Mouse (Mus musculus): Measurements from ENCODE around the gene Cnn3.
A peak's percentile ranks its signal among the peaks of the same experiment; 100 is the strongest.

Gene Cnn3

DNA sequence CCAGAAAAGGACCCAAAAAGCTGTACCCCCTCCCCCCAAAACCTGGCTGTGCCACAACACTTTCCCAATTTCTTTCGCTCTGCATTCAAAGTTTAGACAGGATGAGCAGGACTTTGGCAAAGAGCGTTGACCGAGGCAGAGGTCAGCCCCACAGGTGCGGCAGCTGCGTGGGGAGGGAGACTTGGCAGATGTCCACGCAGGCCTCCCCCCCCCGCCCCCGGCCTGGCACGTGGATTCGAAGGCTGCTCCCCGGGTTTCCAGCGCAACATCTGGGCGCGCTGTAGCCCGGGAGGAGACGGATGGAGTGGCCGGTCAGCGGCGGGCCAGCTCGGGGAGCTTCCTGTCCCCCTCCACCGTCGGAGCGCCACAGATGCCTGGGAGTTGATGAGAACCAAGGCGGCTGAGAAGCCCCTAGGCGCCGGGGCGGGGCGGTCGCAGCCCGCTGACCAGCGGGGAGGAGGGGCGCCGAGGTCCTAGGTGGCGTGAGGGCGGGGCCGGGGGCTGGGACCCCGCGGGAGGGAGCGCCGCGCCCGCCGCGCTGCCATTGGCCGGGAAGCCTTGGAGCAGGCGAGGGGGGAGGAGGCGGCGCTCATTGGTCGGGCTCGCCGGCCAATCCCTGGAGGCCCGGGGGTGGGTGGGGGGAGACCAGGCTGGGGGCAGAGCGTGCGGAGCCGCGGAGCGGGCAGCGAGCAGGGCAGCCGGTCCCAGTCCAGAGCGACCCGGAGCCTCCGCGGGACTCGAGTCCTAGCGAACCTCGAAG is at the start of gene Cnn3:
Cnn3 (plus strand) TSS at position 637 of the 760 bp plus-strand sequence.
- DNase-seq = peak; percentile 85 to 89

DNA sequence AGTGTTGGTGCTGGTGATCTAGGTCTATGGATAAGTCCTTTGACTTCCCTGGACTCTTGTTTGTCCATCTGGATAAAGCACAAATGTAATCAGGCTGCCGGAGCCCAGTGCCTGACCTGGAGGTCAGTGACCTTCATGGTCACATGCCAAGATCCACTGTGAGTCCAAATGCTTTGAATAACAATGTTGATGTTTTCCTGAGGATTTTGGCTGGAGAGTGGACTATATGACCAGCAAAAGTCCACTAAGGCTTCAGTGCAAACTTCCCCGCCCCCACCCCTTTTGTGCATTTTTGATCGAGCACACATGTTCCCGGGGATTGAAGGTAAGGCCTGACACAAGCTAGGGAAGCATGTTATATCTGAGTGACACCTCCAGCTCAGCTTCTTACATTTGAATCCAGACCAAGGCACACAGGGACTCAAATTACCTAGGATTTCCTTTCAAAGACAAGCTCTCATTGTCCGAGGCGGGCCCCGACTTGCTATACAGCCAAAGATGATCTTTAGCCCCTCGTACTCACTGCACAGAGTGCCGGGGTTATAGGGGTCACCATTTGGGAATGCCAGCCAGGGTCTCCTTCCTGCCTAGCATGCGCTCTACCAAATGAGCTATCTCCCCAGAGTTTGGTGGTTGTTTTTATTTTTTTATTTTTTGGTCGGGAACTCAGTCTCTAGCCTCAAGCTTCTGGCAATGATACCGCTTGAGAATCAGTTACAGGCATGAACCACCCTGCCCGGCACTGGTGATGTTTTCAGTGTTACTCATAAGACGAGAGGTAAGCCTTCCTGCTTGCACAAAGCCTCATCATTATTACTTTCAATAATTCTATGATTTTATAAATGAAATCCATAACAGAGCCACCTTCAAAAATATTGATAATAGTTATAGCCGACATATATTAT is 47.3 kb upstream of the Cnn3 start:
- no peak for DNase-seq

DNA sequence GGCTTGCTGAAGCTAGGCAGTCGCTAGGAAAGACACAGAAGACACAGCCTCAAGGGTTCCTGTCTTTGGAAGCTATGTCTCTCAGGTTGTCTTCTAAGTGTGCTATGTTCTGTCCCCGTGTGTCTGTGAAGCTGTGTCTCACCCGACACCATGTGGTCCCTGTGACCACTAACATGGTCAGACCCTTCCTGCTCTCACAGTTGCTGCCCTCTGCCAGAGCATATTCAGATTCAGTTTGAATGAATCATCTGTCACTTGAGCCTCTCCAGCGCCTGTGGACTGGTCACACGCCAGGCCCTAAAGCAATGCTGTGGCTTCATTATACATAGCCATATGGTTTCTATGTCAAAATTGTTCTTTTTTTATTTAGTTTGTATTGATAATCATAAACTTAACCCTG is 46.6 kb upstream of the Cnn3 start:
- DNase-seq = no peak

DNA sequence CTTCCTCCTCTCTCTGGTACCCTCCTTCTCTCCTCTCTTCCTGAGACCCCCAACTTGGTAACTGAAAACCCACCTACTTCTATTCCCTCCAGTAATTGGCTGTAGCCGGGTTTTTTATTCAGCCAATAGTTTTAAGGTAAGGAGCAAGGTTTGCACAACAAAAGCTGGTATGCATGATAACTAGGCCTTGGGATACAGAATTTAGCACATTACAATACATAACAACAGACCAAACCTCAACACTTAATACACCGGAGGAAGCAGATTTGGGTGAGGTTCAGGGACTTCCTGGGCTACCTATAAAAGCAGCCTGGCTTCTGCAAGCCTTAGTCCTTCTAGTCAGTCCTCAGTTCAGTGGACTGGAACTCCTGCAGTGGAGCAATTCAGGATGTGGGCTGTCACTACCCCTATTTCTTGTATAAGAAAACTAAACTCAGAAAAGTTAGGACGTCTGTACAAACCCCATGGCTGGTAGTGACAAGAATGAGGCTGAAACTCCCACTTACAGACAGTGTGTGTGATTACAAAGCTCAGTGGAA is 38.8 kb upstream of the Cnn3 start:
- DNase-seq = no peak

DNA sequence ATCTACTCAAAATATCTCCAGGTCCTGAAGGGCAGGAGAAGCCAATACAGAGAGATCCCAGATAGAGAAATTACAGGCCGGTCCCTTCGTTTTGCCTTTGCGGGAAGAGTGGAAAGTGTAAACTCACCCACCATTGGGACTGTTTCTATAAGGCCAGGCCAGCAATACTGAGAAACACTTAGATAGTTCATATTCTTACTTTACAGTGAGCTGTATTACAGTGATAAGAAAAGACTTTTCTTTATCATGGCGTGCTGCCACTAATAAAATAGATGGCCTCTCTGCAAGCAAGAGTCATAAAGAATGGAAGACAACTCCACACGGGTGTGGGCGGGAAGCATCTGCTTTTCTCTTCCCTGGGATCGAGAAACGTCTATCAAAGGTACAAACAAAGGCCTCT is 36.9 kb upstream of the Cnn3 start:
- no peak for DNase-seq

DNA sequence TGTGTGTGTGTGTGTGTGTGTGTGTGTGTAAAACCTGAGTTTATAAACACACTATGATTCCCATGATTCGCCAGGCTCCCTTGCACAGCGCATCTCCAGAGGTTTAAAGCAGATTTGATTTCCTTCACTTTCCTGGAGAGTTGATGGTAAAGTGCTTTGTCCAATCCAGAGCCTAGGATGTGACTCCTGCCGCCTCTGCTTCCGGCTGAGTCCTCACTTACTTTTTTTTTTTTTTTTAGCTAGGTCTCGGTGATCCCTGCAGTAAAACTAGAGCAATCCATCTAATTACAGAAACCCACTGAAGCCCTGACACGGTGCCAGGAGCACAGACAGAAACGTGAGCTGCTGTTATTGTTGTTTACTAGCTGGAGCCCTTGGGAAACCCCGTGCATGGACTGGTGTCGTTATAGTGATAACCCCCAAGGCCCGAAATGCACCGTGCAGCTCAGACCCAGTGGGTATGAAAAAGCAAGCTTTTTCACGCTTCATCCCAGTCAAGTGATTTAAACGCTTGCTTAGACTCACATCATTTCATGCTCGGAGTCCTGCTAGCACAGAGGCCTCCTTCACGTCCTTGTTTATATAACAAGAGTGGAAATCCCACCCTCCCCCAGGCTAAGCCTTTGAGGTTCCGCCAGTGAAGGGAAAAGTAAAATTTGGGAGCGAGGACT is 36.3 kb upstream of the Cnn3 start:
- DNase-seq = no peak

DNA sequence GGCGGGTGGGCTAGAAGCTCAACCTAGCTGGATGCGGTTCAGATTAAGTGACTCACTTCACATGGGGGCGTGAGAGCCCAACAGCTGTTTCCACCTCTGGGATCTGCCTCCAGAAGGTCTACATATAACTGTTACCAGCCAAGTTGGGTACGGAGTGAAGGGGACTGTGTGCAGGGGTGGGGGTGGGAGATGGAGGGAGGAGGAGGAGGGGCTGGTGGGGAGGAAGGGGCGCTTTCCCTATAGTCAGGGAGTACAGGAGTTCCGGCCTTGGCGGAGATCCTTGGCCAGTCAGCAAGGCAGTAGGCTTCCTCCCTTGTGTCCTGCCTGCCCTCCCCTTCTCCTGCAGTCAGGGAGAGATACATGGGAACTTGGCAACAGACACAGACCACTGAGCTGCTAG is 35.6 kb upstream of the Cnn3 start:
- no peak for DNase-seq

DNA sequence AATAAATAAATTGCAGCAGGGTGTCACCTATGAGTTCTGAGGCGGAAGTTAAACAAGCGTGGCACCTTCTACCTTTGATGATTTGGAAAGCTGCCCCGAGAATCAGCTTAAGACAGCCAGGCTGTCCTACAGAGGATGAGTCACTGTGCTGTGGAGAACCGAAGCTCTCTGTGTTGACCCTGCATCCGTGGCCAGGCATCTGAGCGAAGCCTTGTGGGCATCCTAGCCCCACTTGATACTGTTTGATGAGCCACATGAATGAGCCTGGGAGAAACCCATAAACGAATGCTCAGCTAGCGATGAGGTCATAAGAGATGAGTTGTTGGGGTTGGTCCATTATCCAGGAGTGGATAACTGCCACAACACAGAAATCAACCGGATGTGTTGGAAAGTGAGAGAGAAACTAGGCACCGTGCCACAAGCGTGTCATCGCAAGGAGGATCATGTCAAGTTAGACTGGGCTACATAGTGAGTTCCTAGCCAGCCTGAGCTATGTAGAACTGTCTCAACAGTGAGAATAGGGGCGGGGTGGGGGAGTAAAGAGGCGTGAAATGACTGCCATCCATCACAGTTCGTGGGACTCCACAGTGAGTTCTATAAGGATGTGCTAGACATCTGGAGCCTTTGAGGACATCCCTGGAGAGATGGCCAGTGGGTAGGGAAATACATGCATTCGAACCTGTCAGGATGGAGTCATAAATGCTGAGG is 30.6 kb upstream of the Cnn3 start:
- DNase-seq = no peak

DNA sequence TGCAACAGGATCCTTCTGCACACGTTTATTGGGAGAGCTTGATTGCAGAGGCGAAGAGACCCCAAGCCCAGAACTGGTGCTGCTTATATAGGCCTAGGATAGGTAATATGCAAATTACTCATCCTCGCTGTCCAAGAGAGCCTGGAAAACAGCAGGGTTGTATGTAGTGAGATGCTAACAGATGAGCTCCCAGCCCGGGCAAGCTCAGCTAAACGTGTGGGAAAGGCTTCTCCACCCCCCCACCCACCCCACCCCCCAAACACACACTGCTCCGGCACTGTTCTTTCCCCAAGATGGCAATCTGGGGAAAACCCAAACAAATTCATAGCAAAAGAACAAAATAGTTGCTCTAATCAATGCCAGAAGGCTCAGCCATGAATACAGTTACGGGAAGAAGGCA is 29.7 kb upstream of the Cnn3 start:
- DNase-seq = no peak

DNA sequence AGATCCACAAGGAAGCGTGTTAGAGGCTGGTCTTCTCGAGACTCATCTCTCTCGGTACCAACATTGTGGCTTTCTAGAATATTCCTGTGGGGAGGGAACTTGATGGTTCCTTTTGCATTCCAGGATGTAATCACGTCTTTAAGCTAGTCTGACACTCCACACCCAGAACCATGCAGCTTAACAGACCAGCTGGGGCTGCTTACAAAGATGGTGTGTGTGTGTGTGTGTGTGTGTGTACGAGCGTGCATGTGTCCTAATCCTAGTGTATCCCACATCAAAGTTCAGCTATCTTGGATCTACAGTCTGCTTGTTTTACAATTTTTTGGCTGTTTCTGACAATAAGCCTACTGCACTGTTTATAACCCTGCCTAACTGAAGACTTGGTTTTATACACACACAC is 29.3 kb upstream of the Cnn3 start:
- no peak for DNase-seq

DNA sequence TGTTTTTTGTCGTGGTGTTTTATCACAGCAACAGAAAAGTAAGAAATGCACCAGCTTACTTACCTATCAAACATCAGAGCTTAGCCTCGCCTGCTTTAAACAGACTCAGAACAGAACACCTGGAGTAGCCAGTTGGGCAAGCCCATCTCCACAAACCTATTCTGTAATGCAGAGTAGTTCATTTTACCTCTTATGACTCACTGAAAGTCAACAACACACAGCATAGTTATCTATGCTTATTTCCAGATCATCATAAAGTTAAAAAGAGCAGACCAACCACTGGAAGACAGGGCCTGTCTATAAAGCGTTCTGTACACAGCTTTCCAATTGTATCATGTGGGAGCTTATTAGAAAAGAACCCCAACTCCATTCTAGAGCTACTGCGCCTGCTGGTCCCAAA is 24.9 kb upstream of the Cnn3 start:
- no peak for DNase-seq

DNA sequence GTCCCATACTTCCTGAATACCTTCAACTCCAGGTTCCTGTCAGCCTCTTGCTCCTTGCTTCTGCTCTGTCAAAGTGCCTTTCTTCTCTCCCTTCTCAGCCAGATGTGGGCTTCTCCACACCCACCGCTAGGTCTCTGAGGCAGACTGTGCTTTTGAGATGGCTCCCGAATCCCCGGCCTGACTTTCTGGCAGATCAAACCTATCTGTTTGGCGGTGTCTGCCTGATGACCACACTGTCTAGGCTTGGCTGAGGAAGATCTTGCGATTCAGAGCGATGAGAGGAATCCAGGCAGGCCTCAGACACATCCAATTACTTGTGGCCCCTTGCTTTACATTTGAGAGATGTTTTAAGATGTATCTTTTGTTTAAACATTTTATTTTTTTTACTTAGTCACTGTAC is 24.2 kb upstream of the Cnn3 start:
- DNase-seq = no peak

DNA sequence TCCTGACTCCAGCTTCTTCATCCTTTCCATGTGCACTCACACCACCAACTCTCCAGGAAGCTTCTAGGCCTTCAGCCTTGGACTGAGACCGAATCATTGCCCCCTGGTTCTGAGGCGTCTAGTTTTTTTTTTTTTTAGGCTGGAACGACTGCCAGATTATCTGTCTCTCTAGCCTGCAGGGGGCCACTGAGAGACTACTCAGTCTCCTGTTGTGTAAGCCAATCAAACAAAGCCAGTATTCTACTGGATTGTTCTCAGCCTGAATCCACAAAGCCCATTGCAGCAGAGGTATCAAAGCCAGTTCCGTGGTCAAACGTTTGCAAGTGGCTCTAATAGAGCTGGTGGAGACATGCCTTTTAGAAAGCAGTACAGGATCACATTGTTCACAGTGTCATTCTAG is 22.8 kb upstream of the Cnn3 start:
- DNase-seq = no peak

DNA sequence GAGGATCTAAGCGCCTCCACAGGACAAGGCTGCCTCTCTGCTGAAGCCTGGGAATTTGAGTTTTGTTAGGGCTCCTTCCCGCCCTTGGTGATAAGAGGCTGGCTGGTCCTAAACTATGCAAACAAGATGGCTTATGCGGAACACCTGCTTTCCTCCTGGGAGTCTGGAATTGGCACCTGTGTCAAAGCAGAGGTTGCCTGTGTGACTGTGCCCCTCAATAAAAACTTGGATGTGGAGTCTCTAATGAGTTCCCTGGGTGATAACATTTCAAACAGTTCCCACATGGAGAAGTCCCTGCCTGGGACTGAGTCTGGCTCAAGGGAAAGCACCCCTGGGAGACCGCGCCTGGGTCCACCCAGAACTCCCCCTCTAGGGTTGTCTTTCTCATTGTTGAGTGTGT is 21.2 kb upstream of the Cnn3 start:
- DNase-seq = no peak

DNA sequence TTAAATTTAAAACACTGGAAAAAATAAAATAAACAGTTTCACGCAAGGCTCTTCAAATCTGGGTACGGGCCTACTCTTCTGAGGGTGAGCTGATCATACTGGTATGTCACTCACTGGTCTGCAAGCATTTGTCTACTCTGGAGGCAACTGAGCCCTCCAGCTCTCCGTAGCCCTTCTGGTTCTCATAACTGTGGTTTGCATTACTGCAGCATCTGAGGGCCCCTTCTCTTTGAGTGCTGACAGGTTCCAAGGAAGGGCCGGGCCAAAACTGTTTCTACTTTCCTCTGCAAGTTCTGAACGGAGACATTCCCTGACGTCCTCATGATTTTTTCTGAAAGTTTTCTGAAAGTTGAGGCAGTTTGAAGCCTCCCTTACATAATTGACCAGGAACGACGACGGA is 18.9 kb upstream of the Cnn3 start:
- DNase-seq = no peak

DNA sequence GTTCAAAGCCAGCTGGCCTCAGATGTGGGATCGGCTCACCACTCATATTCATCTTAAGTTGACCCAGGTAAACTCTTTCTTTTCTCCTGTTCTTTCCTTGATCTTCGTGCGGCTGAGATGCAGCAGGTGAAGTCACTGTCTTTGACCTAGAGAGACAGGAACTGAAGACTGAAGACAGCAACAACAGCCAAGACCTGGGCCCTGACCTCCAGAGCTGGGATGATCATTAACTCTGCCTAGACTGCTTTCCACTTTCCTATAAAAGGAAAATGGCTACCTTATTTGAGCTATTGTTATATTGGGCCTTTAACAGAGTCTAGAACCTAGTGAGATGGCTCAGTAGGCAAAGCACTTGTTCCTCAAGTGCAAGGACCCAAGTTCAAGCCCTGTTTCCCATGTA is 17.9 kb upstream of the Cnn3 start:
- no peak for DNase-seq

DNA sequence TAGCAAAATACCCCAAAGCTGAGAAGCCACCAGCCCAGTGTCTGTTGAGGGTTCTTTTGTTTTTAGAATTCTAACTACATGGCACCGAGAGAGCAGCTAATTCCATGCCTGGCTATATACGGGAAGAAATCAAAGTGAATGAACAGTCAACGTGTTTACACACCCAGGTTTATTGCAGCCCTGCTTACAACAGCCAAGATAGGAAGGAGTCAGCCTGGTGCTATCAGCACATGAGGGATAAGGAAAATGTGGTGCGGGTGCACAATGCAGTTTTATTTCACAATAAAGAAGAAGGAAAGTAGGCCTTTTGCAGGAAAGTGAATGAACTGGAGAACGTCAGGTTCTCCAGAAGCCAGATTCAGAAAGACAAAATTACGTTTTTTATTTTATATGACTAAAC is 14.8 kb upstream of the Cnn3 start:
- no peak for DNase-seq

DNA sequence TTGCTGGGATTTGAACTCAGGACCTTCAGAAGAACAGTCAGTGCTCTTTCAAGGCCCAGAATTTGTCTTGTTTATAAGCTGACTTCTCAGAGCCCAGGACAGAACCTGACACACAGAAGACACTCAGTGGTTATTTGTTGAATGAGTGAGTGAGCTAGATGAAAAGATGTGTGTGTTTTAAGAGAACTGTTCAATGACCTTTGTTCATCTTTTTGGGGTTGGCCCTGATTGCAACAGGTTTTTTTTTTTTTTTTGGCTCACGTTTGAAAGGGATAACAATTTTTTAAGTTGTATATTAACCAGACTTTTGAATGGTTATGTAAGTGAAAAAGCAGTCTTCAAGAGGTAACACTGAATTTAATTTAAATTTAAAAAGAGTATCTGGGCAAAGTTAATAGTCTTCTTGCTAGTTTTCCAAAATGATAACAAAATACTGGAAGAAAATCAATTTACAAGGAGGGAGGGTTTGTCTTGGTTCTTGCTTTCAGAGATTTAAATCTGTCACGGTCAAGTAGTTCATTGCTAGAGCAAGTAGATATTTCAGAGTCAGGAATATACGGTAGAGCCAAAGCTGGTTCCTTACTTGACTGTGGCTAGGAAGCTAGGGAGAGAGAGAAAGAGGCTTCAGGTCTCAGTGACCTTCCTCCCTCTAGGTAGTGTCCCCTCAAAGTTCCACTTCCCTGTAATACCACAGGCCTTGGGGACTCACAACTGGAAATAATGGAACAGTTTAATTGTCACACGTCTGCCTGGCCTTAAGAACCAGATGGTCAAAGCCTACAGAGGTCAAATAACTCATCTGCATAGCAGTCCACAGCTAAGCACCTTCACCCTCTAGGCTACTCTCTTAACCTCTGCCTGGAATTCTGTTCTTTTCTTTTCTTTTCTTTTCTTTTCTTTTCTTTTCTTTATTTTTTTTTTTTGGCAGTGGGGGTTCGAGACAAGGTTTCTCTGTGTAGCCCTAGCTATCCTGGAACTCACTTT is 9.8 kb upstream of the Cnn3 start:
- no peak for DNase-seq

DNA sequence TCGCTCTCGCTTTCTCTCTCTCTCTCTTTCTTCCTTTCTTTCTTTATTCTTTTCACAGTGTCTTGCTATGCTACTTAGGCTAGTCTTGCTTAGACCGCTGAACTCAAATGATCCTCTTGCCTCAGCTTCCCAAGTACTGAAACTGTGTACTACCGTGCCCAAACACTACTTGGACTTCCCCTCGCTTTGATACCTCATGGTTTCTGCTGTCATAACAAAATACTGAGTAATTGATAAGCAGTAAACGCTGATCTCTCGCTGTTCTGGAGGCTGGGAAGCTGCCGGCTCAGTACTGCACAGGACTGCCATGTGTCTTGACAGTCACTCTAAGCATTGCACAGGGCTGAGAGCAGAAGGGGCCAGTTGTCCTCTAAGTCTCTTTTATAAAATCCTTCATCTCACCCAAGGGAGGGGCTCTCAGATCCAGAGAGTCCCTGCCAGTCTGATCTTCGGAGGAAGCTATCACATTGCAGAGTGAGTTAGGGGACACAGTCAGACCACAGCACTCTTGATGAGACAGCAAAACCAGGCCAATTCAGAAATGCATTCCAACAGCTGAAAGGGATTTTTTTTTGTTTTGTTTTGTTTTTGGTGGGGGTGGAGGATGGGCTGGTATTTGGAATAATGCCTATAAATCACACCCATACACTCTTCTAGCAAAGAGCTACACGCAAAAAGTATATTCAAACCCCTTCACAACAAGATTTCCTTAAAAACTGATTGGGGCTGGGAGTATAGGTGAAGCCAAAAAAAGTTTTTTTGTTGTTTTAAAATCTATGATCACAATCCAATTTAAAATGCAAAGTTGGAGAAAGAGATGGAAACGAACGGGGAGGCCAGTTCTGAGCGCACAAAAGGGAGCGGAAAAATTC is 8.7 kb upstream of the Cnn3 start:
- no peak for DNase-seq

DNA sequence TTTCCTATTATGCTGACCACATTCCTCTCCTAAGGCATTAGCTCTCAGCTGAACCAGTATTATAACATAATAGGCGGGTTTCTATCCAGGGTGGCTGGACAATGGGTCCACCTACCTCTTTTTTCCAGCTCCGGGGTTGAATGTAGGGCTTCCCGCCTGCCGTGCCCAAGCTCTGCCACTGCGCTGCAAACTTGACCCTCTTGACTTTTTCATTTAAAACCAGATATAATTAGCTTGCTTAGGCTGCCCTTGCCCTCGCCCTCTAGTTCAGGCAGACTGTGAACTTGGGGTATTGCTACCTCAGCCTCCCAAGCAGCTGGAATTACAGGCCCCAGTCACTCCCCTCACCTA is 8.1 kb upstream of the Cnn3 start:
- no peak for DNase-seq

Measured in thymus, postnatal 36 days (tissue).